Mouse (Mus musculus): Measurements from ENCODE around the gene Cers1.

Cers1 gene

DNA sequence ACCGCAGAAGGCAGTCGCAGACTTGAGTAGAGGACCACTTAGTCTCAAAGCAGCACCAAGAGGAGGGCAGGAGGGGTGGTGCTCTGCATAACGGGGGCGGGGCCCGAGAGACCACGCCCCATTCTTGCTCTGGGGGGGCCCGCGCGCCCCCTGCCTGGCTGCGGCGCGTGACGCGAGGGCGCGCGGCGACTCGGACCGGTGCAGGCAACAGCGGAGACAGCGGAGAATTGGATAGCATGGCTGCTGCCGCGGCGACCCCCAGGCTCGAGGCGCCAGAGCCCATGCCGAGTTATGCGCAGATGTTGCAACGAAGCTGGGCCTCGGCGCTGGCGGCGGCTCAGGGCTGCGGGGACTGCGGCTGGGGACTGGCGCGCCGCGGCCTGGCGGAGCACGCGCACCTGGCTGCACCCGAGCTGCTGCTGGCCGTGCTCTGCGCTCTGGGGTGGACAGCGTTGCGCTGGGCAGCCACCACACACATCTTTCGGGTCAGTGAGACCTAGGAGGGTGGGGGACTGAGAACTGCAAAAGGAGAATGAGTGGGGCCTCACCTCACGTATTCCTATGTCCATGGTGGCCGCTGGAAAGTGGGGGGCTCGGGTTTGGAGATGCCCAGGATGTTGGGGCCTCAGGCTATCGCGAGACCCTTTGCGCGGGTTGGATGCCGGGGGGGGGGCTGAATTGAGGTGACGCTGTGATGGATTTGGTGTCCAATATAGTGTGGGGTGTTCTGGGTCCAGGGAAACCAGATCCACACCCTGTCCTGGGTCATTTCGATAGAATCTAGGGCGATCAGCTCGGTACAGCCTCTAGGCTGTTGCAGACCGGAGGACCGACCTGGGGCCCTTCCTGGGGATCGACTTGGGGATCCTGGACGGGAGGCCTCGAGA is at the start of gene Cers1:
Gene Cers1, plus strand, starts transcription at position 152 of the 887 bp plus-strand sequence.
- DNase-seq, result peak; percentile 67

DNA sequence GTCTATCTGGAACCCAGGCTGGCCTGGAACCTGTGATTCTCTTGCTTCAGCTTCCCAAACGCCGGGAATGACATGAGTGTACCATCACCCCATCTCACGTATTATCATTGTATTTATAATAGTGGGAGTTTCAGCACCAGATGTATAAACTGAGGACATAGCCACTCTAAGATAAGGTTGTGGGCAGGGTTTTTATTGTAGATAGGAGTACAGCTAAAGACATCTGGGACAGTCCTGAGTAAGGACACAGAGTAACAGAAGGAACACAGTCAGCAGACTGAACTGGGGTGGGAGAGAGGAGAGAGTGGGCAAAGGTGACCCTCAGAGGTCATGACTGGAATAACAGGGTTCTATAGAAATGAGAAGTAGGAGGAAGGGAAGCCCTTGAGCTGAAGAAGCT is 47.9 kb upstream of the Cers1 start:
- no peak for DNase-seq

DNA sequence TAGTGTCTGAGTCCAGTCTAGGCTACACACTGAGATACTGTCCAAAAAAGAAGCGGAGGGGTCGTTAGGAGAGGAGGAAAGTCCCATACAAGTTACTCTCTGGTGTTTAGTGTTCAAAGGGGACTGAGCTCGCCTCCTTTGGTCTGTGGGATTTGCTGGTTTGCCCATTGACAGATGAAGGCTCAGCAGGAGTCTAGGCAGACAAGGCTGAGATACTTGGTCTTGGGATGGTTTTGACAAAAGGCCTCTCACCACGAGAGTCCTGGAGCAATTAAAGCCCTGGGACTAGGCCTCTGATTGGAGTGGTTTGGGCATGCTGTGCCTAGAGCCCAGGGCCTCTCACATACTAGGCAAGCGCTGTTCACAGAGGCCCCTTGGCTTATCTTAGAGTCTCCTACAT is 47.3 kb upstream of the Cers1 start:
- DNase-seq, result no peak

DNA sequence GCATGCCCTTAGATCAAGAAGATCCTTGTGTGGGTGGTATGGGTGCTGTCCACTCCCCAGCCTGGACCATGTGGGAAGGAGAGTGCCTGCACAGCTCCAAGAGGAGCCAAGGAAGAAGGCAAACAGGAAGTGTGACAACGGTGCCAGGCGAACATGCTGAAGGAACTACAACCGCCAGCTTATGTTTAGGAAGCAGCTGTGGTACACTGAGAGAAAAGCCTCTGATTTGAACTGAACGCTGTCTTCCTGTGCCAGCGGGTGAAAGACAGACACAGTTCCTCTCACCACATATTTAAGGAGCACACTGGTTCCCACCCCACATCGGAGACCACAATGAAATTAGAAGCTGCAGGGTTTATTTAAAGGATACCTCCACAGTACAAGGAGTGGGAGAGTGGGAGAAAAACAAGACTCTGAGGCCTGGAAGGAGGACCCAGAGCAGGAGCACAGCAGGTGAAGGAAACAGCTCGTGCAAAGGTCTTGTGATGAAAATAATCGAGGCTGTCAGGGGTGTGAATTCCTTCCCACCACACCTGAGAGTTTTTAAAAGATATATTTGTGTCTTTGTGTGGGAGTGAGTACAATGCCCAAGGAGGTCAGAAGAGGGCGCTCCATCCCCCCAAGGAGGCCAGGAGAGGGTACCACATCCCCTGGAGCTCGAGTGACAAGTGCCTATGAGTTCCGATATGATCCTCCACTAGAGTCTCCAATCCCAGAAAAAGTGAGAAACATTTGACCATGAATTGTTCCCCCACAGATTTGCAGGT is 46.6 kb upstream of the Cers1 start:
- peak; percentile 60 for DNase-seq

DNA sequence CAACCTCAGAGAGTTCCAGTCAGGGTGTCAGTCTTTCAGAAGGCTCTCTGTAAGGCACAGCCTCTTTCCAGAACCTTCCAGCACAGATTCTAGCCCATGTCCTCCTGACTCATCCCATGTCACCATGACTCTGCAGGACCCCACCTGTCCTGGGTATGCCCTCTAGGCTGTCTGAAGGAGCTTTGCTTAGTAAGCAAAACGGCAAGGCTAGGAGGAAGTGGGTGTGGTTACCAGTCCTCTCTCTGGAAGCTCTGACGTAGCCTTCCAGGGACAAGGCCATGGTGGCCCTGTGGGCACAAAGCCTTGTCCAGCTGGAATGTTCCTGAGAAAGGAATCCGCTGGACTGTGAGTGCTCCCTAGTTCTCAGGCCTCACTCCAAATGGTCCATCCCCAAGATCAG is 42.6 kb upstream of the Cers1 start:
- DNase-seq, result peak; percentile 67

DNA sequence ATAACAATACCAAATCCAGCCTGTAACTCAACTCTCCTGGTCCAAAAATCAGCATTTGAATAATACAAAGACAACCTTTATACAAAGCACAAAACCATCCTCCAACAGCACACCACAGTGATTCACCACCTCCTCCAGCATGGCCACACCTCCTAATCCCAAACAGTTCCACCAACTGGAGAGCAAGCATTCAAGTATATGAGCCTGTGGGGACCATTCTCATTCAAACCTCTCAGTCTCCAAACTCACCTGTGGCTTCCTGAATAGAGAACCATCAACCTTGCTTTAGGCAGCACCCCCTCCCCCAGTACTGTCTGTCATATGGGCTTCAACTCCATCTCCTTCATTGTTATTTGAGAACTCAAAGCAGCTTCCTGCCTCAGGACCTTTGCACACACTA is 41.2 kb upstream of the Cers1 start:
- DNase-seq, result no peak

DNA sequence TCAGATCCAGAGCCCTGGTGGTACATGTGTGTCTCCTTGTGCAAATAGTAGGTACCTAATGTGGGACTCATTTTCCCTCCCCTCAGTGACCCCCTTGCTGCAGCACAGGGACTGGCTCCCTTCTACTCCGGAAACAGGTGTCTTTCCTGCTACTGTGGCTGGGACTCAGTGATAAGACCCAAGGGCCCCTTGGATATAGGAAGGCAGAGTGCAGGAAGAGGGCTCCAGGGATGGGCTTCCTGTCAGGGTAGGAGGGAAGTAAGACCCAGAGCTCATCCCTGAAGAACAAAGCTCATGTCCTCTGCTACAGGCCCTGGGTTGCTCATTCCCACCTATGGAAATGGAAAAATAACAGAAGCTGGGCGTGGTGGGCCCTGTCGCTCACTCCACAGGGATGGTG is 39.1 kb upstream of the Cers1 start:
- DNase-seq, result peak; percentile 75

DNA sequence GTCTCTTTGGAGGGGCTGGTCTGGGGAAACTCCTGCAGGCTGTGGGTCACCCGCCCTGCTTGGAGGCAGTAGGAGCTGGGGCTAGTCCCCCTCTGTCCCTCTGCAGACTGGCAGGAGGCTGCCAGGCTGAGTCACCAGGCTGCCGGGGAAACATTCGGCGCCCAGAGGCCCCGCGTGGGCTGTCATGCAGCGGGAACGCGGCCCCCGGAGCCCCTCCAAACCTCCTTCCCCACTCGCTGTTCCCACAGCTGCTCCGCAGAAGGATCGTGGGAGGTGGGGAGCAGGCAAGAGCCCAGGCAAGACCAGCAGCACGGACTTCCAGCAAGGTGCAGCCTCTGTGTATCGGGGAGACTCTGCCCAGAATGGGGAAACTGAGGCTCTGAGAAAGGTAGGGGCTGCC is 37.4 kb upstream of the Cers1 start:
- no peak for DNase-seq

DNA sequence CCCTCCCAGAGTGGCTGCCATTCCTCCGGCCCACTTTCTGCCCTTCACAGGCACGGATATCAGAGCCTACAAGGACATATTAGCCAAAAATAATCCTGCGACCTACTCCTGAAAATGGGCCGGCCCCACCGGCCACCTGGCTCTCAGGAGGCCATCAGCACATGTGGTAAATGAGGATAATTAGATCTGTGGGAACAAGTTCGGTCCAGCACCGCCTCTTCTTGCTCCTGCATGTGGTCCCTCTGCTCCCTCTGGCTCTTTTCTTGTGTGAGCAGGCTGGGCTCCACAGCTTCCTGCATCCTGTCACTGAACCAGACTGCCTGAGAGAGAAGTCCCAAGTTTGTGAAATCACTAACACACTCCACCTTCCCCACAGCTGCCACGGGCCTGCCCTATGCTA is 36.3 kb upstream of the Cers1 start:
- no peak for DNase-seq

DNA sequence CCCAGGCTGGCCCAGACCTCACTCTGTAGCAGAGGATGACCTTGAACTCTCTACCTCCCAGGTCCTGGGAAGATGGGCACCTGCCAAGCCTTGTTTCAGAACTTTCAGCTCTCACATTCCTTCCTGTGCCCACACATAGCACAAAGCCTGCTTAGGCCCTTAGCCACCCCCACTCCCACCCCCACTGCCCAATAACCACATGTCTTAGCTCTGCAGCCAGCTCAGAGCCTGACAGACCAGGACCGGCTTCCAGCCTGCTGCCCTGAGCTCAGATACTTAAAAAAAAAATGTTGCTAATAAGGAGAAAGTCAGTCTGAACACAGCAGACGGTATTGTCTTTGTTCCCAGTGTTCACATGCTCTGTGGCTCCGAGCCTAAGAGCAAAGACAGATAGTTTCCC is 34.6 kb upstream of the Cers1 start:
- DNase-seq, result no peak

DNA sequence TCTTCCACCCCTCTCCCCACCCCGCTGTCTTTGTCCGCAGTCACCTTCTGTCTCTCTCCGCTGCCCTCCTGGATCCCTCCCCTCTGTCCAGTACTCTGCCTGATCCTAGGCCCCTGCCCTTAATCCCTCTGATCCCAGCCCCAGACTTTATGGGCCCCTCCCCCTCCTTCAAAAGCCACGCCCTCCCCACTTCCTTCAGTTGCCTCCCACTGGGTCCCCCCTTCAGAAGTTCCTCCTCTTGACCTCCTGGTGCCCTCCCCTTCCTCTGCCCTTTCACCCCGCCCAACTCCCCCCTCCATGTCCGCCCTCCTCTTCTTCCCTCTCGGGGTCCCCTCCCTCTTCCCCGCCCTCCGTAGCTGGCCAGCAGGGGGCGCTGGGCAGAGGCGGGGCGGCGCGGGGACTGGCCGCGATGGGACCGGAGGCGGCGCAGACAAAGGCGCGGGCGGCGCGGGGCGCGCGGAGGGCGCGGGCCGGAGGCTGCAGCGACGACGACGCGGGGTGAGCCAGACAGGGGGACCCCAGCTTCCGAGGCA is 32.9 kb upstream of the Cers1 start, which contains the start of gene Homer3:
Gene Homer3, plus strand, starts transcription at position 225 of the 533 bp plus-strand sequence.
- DNase-seq, result peak; percentile 96

DNA sequence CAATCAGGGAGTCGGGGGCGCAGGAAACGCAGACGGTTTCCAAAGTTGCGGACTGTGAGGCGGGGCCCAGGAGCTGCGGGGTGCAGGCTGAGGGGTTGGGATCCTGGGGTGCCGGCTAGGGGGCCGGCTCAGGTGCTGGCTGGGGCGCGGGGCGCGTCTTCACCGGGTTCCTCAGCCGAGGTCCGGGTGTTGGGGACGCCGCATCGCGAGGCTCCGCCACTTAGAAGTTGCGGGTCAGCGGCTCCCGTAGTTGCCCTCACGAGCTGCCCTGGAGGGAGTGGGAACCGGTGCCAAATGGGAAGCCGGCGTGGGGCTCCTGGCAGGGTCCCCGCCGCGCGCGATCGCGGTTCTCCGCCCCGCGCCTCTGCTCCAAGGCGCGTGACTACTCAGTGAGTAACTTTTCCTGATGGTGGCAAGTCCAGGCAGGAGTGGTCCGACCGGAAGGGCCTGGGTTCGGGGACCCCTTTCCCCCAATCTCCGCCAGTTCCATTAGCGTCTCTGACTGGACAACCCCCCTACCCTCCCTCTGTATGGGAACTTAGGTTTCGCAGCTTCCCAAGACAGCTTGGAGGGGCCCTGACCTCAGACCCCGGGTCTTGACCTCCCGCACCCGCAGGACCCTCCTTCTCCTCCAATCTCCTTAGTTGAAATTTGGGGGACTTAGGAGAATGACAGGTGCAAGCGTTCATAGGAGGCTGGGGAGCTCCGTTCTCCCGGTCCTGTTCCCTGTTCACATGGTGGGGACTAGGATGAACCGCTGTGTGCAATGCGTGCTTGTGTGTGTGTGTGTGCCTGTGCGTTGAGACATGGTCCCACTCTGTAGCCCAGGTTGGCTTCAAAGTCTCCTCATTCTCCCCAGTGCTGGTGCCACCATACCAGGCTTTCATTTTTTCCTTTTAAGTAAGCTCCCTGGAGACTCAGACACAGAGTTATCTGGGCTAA is 32.2 kb upstream of the Cers1 start:
- DNase-seq, result no peak

DNA sequence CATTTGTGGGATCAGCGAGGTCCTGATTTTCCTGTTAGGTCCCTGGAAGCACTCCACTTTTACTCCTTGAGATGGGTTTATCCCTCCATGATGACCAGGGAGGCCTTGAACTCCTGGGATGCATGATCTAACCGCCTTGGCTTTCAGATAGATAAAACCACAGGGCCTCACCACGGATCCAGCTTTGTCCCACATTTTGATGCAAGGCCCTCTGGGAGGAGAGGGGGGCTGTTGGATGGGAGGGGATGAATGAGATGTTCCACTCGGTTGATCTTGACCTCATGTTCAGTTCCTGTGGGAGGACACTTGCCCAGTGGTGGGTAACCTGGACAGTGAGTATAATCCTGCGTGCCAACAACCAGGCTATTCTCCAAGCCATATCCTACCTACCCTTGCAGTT is 31.2 kb upstream of the Cers1 start:
- no peak for DNase-seq

DNA sequence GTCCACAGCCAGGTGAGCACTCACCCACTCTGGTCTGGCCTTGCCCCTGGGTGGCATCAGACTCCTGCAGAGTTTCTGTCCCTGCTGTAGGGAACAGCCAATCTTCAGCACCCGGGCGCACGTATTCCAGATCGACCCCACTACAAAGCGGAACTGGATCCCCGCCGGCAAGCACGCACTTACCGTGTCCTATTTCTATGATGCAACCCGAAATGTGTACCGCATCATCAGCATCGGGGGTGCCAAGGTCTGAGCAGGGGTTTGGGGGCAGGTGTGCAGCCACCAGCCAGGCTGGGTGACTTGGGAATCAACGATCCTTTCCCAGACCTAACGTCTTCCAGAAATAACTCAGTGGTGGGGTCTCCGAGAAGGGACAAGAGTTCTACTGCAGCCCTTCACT is 30.3 kb upstream of the Cers1 start:
- no peak for DNase-seq

DNA sequence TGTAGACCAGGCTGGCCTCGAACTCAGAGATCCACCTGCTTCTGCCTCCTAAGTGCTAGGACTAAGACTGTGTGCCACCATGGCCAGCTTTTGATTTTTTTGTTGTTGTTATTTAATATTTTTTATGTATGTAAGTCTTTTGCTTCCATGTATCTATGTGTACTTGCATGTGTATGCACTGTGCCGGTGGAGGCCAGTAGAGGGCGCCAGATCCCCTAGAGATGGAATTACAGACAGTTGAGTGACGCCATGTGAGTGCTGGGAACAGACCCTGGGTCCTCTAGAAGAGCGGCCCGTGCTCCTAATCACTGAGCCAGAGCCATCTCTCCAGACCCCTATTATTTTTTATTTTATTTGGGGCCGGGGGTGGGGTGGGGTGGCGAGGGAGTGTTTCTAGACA is 28.8 kb upstream of the Cers1 start:
- no peak for DNase-seq

DNA sequence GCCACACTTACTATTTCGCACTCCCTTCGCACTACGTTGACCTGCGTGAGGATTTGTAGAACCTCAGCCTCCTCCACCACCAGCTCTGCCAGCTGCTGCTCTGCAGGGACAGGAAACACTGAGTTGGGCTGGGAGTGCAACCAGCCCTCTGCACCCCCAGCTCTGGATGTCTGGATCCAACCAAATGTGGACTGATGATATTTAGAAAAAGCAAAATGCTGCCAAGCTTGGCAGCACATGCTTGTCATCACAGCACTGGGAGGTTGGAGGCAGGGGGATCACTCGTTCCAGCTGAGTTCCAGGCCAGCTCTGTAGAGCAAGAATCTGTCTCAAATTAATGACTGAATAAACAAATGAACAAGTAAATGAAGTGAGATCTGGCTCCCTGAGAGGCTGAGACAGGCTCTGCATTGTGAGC is 21.6 kb upstream of the Cers1 start:
- peak; percentile 70 for DNase-seq

DNA sequence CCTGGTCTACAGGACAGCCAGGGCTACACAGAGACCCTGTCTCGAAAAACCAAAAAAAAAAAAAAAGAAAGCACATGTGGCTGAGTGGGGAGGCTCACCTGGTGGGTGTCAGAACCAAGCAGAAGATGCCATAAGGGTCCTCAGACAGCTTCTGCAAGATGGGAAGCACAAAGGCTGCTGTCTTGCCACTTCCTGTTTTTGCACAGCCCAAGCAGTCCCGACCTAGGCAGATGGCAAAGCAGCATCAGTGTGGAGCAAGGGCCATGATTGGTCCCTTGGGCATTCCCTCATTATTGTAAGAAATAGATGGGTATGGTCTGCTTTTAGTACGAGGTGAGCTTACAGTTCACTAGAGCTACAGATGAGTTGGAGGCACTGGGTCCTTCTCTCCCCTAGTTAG is 14.7 kb upstream of the Cers1 start:
- no peak for DNase-seq

DNA sequence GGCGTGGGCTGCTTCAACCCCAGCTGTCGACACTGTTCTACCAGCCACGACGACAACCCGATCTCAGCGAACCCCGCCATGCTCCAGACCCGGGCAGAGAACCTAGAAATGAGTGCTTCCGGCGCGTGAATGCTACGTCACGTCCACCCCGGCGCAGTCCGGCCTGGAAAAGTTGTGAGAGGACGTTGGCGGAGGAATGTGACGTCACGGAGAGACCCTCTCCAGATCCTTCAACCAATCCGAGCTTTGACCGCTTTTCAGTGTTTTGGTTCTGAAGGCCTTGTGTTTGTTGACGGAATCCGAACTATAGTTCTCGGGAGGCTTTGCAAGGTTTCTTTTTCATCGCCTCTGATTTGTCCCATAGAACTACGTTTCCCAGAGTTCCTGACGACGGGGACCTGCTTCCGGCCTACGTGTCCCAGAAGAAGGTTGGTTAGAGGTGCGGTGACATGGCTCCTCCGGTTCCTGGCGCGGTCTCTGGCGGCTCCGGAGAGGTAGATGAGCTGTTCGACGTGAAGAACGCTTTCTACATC is 13.2 kb upstream of the Cers1 start, which contains the start of the genes Ddx49 and Cope:
Gene Ddx49, minus strand, starts transcription at position 132 of the 533 bp plus-strand sequence.
Gene Cope, plus strand, starts transcription at position 161 of the 533 bp plus-strand sequence.
- DNase-seq, result peak; percentile 97

DNA sequence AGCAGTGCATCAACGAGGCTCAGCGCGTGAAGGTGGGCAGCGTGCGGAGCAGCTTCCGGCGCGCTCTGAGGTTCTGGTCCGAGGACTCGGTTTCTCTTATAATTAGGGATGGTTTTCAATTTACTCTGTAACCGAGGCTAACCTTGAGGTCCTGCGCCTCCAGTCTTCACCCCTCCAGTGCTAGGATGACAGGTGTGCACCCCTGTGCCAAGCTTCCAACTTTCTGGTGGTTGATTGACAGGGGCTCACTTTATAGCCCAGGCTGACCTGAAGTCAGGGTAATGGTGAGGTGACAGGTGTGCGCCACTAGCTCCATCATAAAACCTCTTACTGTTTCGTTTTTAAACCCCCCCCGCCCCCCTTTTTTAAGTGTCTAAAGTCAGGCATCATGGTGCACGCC is 12.7 kb upstream of the Cers1 start:
- no peak for DNase-seq

DNA sequence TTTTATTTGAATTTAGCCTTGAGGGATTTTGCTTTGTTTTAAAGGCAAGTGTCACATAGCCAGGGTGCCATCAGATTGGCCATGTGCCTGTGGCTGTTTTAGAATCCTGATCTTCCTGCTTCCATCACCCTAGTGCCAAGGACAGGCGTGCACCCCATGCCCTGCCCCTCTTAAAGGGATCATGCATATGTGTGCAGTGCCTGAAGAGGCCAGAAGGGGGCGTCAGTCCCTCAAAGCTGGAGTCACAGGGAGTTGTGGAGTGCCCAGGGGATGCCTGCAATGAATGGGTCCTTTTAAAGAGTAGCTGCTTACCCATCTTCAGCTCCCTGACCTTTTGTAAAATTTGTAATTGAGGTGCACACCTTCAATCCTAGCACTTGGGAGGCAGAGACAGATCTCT is 6.3 kb upstream of the Cers1 start:
- peak; percentile 27 for DNase-seq

DNA sequence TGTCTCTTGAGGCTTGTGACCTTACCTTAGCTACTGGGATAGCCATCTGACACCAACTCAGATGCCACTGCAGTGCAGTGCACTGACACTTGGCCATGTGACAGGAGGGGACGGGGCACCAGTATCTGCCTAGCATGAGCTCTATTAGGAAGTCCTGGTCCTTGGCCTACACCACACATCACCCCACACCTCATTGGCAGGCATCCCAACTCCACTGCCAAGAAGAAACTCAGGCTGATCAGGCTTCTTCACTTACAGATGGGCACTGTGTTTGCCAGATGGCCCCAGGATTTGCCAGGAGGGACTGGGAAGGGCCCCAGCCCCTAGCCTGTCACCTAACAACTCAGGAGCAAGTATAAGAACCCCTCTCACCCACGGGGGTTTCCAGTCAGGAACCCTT is 2.2 kb upstream of the Cers1 start:
- DNase-seq, result no peak

Data from lung, postnatal 36 days (tissue).